Mouse (Mus musculus): ENCODE data around the gene Map7. TPM values are rescaled to one million over a fixed set of nuclear protein-coding genes. Genes with fewer than 3 reads are reported as not detected.
A peak's percentile ranks its signal among the peaks of the same experiment; 100 is the strongest.

Gene Map7
- total RNA-seq, 2 experiments from 2014 or later, result 39.3 to 58.8 TPM

DNA sequence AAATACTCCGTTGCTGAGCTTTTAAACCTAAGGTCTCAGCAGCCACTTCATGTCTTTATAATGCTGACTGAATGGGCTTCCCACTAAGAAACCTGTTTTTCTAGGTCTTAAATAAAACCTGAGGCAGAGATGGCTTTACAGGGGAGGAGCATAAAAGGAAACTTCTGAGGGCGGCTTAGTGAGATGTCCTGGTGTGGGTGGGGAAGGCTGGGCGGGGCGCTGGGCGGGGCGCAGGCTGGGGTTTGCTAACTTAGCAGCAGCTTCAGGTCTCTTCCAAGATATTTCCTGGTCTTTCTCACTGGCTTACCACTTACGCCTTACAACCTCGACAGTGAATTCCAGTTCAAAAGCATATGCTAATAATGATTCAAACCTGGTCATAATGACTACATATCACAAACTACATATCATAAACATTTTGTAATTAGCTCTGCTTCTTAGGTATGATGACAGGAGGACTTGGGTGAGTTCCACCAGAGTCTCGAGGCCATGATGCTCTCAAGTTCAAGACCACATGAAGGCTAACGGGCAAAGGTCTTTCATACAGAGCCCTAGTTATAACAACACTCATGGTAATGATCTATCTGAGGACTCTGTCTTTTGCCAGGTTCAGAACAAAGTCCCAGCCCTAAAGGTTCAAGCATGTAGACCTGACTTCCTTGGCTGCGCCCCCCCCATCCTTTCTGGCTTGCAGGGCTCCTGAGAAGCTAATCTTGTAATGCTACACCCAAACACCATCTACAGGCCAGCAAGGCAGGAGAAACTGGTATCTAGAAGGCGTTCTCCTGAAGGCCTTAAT is 30.7 kb downstream of the Map7 start:
- peak; percentile 59 for ATAC-seq (replicated peaks; ENCODE audit: low FRiP score, low TSS enrichment, poor library complexity, severe bottlenecking)

DNA sequence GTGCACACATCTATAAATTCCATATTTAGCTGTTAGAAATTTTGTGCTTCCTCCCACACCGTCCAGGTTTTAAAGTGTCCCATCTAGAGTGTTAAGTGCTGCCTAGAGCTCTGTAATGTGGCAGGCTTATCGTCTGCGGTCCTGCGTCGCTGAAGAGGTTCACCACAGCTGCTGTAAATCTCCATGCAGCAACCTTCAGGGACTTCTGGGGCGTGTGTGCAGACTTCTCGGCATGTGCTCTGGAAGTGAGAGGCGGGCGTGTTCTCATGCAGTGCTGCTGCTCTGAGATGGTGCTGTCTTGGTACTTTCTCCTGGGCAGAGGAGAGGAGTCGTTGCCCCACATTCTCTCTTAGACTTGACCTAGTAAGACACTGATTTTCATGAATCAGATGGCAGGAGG is 32.9 kb downstream of the Map7 start:
- peak; percentile 80 for ATAC-seq (replicated peaks; ENCODE audit: low FRiP score, low TSS enrichment, poor library complexity, severe bottlenecking)

DNA sequence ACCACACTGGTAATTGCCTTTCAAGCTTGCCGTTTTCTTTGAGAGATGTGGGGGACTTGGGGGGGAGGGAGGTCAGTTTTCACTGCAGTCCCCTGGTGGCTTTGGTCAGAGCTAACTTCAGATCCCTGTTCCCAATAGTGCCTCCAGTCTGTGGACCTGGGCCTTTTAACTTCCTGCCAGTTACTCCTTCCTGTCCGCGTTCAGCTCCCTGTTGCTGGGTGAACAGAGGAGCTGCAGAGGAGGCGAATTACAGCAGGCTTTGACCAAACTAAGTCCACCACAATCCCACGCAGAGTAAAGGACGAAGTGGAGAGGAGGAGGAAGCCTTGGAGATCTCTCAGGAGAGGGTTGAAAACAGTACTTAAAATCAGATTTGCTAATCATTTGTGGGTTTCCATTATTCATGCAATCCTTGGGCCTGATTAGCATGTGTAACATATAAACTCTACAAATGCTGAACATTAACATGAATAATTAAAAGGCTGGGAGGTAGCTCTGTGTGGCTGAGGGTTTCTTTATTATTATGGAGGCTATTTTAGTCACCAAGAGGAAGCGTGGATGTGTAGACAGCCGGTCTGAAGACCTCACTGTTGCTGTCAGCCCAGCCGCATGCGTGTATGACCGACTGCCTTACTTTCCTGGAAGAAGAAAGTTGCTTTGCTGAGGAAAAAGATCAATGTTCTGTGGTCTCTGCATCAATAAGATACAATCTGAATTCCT is 33.6 kb downstream of the Map7 start:
- no peak for ATAC-seq (replicated peaks; ENCODE audit: low FRiP score, low TSS enrichment, poor library complexity, severe bottlenecking)

DNA sequence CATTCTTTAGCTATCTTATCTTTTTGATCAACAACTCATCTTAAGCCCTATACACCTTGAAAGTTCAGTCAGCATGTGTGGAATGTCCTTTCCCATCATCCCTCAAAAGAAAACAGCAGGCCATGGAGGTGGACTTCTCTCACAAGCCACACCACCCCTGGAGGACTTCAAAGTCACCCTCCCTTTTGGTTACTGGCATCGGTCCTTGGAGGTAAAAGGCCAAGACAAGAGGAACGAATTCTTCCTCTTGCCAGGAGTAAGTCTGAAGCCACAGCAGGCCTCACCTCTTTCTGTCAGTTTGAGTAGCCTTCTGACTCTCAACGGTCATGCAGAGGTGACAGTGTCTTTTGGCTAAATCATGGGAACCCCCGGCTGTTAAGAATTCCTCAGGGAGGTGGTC is 36.1 kb downstream of the Map7 start:
- ATAC-seq (replicated peaks; ENCODE audit: low FRiP score, low TSS enrichment, poor library complexity, severe bottlenecking), result no peak

DNA sequence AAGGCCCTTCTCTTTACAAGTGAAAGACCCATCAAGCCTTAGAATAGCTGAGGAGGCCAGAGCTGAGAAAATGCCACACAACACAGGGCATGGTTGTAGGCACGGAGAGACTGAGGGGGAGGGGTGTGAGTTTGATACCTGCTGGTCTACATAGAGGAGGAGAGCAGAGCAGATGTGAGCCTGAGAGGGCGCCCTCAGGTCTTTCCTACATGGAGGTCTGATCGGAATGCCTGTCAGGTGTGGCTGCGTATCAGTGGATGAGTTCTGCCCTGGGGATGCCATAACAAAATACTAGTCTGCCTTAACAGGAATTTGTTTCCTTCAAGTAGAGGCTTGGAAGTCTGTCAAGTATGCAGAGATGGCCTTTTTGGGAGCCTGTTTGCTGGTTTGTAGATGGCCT is 37.0 kb downstream of the Map7 start:
- no peak for ATAC-seq (replicated peaks; ENCODE audit: low FRiP score, low TSS enrichment, poor library complexity, severe bottlenecking)

DNA sequence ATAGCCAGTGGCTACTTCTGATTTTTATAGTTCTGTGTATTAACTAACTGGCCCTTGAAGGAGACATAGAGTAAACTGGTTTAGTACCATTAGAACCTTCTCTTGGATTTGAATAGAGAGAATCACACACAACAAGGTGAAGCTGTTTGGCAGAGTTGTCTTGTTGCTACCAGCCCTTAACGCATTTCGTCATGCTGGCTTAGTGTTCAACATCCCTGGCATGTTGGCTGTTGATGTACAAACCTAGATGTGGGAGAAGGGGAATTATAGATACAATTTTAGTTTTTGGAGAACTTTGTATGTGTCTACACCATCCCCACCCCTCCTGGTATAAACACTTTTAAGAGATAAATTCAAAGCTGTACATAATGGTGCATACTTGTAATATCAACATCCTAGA is 37.5 kb downstream of the Map7 start:
- no peak for ATAC-seq (replicated peaks; ENCODE audit: low FRiP score, low TSS enrichment, poor library complexity, severe bottlenecking)

DNA sequence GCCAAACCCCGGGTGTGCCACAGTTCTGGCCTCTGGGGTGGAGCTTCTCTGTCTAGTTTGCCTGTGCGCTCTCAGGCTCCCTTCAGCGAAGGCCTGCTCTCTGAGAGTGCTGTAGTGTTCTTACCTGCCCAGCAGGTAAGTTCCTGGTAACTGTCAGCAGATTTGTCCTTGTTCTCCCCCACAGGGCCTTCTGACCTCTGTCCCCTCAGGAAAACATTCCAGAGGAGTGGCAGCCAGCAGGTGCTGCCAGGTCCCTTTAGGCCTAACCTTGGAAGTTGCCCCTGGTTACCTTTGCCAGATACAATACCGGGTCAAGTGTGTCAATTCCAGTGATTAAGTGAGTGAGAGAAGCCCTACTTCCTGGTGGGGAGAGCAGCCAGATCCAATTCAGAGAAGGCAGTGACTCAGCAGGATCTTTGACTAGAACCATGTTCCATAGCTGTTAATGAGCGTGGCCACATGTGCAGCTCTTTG is 38.6 kb downstream of the Map7 start:
- no peak for ATAC-seq (replicated peaks; ENCODE audit: low FRiP score, low TSS enrichment, poor library complexity, severe bottlenecking)

DNA sequence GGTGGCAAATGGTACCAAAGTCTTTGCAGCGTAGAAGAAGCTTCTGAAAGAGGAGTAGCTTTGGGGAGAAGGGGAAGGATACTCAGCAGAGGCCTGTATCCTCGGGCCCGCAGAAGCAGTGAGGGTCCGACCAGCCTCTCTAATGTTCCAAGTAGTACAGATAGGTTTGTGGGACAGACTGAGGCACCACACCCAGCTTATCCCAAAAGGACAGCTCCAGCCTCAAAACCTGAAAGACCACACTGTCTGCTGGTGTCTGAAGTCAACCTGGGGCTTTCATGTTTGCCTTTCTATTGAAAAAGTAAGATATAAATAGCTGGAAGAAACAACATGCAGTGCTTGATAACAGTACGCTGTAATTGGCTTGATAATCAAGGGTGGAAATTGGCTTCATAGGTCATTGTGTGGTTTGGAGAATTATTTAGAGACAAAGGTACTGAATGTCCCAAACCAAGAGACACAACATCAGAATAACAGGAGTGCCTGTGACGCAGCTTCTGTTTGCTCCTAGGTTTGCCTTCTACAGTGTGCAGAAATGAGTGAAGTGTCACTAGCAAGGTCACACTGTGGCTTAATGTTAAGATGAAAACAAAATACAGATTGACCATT is 42.0 kb downstream of the Map7 start:
- peak; percentile 90 for ATAC-seq (replicated peaks; ENCODE audit: low FRiP score, low TSS enrichment, poor library complexity, severe bottlenecking)

DNA sequence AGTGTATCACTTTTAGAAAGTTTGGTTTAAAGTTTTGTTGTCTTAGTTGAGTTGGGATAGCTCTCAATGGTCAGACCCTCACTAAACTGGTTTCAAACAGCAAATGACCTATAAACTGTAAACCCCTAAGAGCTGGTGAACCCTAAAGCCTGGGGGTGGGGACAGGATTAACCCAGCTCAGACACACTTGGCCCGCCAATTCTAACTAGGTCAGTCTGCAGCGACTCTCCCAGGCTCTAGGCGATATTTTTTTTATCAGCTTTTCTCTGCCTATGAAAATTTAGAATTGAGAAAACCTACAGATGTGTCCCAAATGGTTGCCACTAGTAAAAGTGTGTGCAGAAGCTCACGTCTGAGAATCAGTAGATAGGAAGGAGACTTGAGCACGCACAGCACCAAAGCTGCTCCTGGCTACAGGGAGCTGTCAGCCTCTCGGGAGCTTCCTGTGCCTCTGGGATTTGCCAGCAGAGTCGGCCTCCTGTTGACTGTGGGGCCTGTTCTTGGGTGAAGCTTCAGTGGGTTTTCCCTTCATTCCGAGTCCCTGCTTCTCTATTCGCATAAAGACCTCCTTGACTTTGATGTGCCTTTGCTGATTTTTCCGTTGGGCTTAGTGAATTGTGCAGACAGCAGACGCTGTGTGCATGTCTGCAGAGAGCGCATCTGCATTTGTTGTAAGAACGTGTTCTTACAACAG is 46.7 kb downstream of the Map7 start:
- ATAC-seq (replicated peaks; ENCODE audit: low FRiP score, low TSS enrichment, poor library complexity, severe bottlenecking), result no peak

DNA sequence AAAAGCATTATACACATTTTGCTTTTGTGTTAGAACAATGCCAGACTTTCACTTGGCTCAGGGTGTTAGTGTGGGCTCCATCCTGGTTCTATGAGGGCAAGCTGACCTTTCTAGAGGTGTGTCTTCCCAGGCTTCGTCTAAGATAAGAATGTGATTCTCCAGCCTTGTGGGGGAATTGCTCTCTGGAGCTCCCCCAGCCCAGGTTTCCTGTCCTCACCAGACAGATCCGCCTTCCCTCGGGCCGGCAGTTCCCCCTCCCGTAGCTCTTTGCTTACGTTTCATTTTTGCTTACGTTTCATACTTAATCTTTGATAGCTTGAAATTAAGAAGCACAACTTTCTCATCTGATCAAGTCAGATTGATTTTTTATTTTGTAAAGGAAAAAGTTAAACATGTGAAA is 48.8 kb downstream of the Map7 start:
- no peak for ATAC-seq (replicated peaks; ENCODE audit: low FRiP score, low TSS enrichment, poor library complexity, severe bottlenecking)

DNA sequence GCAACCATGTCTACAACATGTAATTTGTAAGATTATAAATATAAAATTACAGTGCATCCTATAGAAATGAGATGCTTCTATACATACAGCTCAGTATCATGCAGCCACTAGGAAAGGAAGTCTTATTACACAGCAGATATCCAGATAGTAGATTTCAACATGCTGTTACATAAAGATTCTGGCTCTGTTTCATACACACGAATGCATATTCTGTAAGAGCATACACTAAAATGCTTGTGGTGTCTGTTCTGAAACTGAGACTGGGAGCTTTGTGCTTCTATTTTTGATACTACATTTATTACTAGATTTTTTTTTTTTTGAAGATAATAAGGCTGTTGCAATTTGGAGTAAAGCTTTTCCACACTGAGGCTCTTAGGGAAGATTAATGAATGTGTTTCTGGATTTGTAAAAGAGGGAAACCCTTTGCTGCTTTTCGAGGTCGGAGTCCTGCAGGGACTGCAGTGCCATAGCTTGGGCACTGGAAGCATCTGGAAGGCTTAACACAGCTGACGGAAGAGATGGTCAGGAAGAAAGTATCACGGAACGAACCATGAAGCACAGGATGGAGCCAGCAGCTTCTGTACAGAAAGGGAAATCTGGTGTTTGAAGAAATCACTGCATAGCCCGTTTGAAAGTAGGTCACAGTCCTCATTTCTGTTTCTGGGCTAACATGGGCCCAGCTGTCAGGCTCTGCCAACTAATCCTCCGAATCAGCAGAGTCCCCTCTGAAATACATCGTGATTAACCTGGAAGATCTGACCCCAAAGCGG is 50.9 kb downstream of the Map7 start:
- ATAC-seq (replicated peaks; ENCODE audit: low FRiP score, low TSS enrichment, poor library complexity, severe bottlenecking), result no peak

DNA sequence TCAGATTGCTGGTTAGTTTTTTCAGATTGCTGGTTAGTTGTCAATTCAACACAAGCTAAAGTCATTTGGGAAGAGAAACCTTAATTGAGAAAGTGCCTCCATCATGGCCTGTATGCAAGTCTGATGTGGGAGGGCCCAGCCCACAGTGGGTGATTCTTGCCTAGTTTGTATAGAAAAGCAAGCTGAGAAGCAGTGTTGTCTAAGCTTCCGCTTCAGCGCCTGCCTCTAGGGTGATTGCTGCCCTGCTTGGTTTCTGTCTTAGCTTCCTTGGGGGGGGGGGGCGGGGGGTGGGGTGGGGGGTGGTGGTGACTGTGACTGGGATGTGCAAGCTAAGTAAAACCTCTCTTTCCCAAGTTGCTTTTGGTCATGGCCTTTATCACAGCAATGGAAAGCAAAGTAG is 53.0 kb downstream of the Map7 start:
- no peak for ATAC-seq (replicated peaks; ENCODE audit: low FRiP score, low TSS enrichment, poor library complexity, severe bottlenecking)

DNA sequence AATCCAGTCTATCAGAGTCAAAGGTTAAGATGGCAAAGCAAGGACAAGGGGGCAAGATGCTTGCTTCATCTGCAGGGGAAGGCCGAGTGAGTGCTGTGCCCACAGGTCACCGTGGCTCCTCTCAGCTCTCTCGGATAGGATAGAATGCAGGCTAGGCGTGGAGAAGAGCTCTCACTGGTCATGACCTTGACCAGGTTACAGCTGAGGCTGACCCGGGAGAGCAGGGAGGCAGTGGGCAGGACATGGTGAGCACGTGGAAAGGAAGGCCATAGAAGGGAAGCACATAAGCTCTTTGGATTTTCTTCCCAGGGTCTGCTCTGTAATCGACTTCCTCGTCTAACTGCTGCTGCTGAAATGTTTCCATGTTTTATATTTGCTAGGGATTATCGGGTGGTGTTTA is 53.9 kb downstream of the Map7 start:
- no peak for ATAC-seq (replicated peaks; ENCODE audit: low FRiP score, low TSS enrichment, poor library complexity, severe bottlenecking)

DNA sequence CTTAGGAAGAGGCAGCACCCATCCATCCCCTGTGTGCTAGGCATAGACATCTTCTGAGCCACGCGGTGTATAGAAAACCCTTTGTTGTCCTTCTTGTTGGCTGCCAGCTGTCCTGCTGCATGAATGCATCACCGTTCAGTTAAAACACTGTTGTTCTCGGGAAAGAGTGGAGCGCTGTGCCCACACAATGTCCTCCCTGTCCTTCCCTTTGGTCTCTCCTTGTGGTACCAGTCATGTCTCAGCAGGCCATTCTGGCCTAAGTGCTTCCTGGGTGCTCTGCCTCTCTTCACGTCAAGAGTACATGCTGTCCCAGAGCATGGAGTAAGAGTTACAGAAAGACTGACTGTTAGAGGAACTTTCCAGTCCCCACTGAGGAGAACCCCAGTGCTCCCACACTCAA is 54.5 kb downstream of the Map7 start:
- no peak for ATAC-seq (replicated peaks; ENCODE audit: low FRiP score, low TSS enrichment, poor library complexity, severe bottlenecking)

DNA sequence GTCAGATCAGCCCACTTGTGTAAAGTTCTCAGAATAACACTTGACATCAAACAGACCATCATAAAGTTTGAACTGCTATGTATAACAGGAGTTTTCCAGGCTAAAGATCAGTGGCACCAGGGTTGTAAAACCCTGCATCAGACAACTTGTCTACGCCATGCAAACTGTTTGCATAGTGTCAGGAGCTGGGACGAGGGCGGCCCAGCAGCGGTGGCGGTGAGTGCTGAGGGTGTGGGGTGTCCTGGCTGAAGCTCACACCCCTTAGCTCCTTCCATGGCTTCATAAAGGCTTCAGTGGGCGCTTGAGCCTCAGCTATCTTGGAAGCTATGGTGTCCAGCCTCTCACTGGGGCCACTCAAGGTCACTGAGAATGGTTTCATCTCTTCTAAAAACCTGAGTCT is 55.2 kb downstream of the Map7 start:
- ATAC-seq (replicated peaks; ENCODE audit: low FRiP score, low TSS enrichment, poor library complexity, severe bottlenecking), result no peak

DNA sequence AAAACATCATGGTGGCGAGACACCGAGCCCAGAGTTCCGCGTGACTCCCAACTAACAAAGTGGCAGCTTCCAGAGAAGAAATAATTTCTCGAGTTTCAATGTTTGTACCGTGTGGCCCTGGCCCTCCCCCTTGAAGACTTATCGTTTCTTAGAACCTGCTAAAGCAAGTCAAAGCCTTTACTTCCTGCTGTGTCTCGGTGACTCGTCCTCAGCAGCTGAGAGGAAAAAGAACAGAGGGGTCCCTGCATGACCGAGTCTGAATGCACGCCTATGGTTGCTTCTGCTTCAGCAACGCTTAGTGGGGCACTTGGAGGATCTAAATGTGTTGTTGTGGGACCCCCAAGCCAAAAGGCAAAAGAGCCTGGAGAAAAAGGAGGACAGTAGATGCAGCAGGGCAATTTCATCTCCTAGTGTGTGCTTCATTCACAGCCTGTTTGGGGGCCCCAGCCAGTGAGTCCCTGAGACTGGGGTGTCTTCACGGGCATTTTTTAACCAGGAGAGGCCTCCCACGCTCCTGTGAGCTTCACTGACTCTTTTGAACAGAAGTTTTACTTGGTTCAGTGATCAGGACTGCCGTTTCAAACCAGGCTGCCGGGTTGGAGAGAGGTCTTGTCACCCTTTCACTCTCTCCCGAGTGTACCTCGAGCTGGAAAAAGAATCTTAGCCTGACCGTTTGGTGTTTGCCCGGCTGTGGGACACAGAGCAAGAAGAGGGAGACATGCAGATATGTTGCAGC is 56.6 kb downstream of the Map7 start:
- ATAC-seq (replicated peaks; ENCODE audit: low FRiP score, low TSS enrichment, poor library complexity, severe bottlenecking), result peak; percentile 58

DNA sequence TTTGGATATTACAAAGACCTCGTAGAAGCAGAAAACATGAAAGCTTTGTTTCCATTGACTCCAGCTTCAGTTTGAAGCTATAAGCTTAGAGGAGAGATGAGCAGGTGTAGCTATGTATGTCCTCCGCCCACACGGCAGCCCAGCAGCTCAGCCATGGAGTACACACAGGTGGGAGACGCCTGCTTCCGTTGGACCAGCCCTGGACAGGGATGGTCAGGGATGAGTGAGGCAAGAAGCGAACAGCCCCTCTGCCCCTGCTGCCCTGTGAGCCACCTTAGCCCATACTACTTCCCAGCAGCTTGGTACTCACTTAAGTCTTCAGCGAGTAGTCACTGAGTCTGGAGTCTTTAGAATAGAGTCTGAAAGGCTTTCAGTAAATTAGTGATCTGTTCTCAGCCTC is 58.7 kb downstream of the Map7 start:
- no peak for ATAC-seq (replicated peaks; ENCODE audit: low FRiP score, low TSS enrichment, poor library complexity, severe bottlenecking)

DNA sequence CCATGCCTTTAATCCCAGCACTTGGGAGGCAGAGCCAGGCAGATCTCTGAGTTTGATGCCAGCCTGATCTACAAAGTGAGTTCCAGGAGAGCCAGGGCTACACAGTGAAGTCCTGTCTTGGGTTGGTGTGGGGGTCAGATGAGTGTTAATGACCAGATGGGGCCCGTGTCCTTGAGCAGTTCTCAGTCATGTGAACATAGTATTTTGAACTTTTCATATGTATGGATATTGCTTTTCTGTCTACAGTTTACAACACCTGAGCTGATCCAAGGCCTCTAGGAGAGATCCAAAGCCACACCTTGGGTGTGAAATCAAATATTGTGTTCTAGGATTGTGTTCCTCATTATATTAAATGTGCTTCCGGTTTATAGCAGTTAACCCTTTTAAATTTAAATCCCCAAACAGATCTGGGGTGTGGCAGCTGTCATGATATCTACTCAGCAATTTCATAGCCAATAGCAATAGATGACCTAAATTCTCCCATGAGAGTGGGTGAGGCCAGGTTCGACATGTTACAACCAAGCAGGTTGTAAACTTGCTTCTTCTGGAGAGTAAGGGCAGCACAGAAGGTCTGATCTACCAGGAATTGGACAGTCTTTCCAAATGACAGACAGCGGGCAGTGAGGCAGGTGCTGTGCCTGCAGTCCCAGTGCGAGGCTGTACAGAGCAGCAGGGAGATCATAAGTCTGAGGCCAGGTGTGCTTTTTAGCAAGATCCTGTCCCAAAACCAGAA is 61.5 kb downstream of the Map7 start:
- ATAC-seq (replicated peaks; ENCODE audit: low FRiP score, low TSS enrichment, poor library complexity, severe bottlenecking), result no peak
